Mouse (Mus musculus) embryonic fibroblast, embryonic 13.5 days (primary cell): ENCODE measurements around the gene Ppt2.

Experiments used
- CTCF ChIP-seq: IDR thresholded peaks from 2 replicates; pipeline ENCODE4 v1.5.1; 2011; ENCODE audit warnings: mild to moderate bottlenecking, control low read depth, low read length, moderate library complexity, borderline replicate concordance; ENCODE audit not compliant: insufficient read depth
- POLR2A ChIP-seq: IDR thresholded peaks from 2 replicates; pipeline ENCODE4 v1.6.1; 2011; ENCODE audit warnings: low read depth, mild to moderate bottlenecking, control low read depth, low read length, moderate library complexity

DNA sequence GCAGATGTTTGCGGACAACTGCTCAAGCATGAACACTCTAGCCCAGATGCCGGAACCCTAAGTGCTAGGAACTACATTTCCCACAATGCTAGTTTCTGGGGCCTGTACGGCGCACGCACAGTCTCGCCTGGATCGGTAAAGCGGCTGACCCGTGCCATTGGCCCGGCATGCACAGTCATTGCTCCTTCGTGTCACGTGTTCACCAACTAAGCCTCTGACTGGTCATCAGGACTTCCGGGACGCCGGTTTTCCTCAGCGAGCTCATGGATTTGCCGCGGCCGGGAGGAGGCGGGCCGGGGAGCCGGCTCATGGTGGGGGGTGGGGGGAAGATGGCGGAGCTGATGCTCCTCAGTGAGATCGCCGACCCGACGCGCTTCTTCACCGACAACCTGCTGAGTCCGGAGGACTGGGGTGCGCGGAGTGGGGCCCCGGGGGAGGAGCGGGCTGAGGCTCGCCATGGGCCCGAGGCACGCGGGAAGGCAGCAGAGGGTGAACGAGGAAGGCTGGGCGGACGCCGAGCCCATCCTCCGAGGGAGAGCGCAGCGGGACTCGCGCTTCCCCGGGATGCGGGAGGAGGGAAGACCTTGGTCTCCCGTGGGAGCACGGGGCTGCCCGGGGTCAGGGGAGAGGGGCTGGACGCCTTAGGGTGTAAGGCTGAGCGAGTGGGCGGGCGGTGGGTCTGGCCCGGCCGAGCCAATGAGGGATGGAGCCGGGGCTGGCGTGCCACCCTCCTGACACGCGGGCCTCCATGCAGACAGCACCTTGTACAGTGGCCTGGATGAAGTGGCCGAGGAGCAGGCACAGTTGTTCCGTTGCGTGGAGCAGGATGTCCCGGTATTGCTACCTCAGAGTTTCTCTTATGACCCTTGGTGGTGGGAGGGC lies 18.8 kb upstream of the Ppt2 start, which contains the start of gene Atf6b:
- TF ChIP-seq CTCF, result no peak
- TF ChIP-seq POLR2A, result peak; percentile 65; the same call in 1 of the 2 replicates
